Mouse (Mus musculus) kidney, adult 9 months (tissue): ENCODE measurements at regions not wholly inside any gene's neighbourhood (a gene's known extent, or its start where the extent isn't known, plus 50 kb on each side); places are given as distances from the start of the nearest gene placed in this dataset.

Source experiments
- DNase-seq: peaks from one replicate; pipeline ENCODE4 v3.0.0; 2022

GRCm38 (mm10) chr10:18907276-18907960 is 62.6 kb downstream of the Perp start:
- no peak for DNase-seq

- no peak for DNase-seq
Measured at GRCm38 (mm10) chr10:18909307-18909706, 64.5 kb downstream of the Perp start.

GRCm38 (mm10) chr10:18910898-18911297 is 66.1 kb downstream of the Perp start:
- peak; percentile 48 for DNase-seq

- peak; percentile 40 for DNase-seq
Measured at GRCm38 (mm10) chr10:18917120-18917616, 72.3 kb downstream of the Perp start.

GRCm38 (mm10) chr10:18923088-18923821 is 78.4 kb downstream of the Perp start:
- no peak for DNase-seq

- no peak for DNase-seq
Measured at GRCm38 (mm10) chr10:18927811-18928210, 83.0 kb downstream of the Perp start.

GRCm38 (mm10) chr10:18931344-18931743 is 84.1 kb downstream of the Tnfaip3 start:
- no peak for DNase-seq

- no peak for DNase-seq
Measured at GRCm38 (mm10) chr10:18941447-18941846, 74.0 kb downstream of the Tnfaip3 start.

- no peak for DNase-seq
Measured at GRCm38 (mm10) chr10:18941908-18942307, 73.5 kb downstream of the Tnfaip3 start.

- no peak for DNase-seq
Measured at GRCm38 (mm10) chr10:18943296-18944075, 72.0 kb downstream of the Tnfaip3 start.

- DNase-seq, result no peak
Measured at GRCm38 (mm10) chr10:18946727-18947126, 68.7 kb downstream of the Tnfaip3 start.
